Mouse (Mus musculus) T-cell, adult 2 months (primary cell): ENCODE measurements around the gene Fam185a.

Source experiments
- DNase-seq: peaks from one replicate; pipeline ENCODE4 v3.0.0; 2022; ENCODE audit warnings: low spot score

Gene Fam185a

DNA sequence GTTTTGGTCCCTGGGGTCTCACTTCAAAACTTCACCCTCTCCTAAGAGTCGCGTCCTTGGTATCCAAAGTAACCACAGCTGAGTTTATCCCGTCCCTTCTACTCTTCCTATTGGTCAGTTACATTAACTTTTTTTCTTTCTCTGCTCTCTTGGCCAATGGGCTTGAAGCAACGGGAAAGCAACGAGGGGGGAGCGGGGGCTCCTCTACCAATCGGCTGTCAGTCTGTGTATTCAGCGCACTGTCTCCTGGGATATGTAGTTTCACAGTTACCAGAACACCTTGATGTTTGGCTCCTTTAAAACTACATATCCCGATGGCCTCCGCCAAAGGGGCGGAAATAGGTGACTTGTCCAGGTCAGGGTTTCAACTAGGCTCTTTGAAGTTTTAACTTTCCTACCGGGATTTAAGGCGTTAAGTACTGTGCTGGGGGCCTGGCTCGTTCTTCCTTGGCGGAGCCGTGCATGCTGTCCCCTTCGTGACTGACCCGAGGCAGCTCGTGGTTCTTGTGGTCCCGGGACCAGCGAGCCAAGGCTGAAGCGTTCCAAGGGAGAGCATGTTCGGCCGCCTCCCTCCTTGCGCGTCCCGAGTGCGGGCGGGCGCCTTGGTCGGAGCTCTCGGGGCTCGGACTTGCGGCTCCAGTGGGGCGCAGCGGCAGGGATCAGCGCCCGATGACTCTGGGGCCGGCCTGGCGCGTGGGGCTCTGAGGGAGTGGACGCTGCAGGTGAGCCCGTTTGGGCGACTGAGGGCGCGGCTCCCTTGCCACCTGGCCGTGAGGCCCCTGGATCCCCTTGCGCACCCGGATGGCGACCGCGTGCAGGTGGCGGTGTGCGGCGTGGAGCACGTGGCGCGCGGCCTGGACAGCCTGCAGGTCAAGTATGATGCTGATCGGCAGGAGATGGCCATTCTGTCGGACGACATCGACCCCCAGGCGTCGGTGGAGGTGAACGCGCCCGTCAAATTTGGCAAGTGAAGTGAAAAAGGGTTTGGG lies at the start of gene Fam185a, which contains the start of gene Ccdc146:
Fam185a (plus strand) TSS at position 345 of the 989 bp plus-strand sequence.
Ccdc146 (minus strand) TSS at position 64 of the 989 bp plus-strand sequence.
- peak; percentile 95 for DNase-seq

- no peak for DNase-seq
These were observed 47.8 kb upstream of the Fam185a start for GRCm38 (mm10) chr5:21376935-21377334.

- DNase-seq: no peak
These were observed 46.4 kb upstream of the Fam185a start for GRCm38 (mm10) chr5:21378397-21378796.

DNA sequence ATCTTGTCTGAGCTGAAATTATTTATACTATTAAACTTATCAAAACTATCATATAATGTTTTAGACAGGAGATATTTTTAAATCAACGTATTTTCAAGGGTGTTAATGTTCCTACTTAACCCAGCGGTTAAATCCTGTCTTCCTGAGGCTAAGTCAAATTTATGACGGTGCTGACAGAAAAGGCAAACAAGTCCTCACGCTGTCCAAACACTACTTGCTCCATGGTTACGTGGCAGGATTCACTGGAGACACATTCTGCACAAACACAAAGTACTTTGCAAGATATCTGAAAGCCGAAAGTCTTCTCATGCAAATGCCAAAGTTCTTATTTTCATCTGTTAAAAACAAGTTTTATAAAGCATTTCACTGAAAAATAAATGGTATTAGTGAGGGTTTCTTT lies 42.8 kb upstream of the Fam185a start:
- no peak for DNase-seq

- DNase-seq: no peak
These were observed 42.1 kb upstream of the Fam185a start for GRCm38 (mm10) chr5:21382678-21383077.

DNA sequence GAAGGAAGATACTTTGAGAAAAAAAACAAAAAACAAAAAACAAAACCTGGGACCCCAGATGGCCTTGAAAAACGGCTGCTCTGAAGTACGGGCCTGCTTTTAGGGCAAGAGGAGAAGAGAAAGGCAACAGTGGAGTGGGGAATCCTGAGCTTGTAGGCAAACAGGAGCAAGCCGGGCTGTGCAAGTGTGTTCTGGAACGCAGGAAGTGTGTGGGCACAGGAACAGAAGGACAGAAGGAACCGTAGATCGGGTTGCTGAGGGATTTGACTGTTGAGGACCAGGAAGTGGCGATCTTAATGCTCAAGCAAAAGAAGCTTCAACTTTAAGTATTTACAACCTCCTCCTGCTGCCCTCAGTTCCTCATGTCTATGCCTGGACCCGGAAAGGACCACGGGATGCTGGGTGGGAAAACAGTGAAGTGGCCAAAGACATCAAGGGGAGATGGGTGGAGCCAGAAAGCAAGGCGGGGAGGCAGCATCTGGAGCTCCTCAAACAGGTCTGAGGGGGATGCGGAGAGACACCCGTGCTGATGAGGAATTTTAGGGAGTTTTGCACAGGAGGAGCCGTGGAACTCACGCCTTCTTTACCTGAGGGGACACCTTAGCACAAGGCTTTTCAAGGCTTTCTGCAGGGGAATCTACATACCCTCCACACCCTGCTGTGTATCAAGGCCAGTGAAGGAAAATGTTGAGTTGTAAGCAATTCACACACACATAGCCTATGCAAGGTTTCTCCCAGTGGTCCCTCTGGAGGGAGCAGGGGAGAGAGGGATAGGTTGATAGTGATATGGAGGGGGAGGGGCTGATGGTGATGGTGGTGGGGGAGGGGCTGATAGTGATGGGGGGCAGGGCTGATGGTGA lies 41.1 kb upstream of the Fam185a start:
- DNase-seq: no peak

- no peak for DNase-seq
These were observed 40.4 kb upstream of the Fam185a start for GRCm38 (mm10) chr5:21384252-21384960.

DNA sequence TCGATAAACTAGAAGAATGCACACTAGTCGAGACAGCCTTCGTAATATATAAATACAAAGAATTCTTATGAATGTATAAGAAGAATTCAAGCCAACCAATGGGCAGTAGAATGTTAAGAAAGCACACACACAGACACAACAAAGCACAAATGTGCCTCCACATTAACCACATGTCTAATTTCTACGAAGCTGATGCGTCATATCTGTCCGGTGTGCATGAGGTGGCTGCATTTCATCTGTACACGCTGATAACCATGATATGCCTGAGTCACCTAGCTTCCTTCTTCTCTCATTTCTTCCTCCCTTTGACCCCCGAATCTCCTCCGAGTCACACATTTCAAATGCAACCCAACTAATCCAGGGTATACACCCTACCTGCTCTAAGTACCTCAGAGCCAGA lies 39.8 kb upstream of the Fam185a start:
- DNase-seq: no peak

DNA sequence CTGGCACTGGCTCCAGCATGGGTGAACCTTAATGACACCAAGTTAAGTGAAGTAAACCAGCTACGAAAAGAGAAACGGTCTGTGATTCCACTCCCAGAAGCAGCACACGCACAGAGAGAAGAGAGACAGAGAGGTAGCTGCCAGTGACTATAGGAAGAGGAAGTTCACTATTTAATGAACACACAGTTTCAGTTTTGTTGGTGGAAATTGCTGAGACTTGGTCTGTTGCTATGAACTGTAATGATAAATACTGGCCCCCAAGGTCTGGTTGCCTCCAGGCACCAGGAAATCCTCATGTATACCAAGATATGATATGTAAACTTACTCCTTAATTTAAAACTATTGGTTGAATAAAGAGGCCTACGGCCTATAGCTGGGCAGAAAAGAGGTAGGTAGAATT lies 38.3 kb upstream of the Fam185a start:
- no peak for DNase-seq

GRCm38 (mm10) chr5:21387340-21387739 lies 37.4 kb upstream of the Fam185a start:
- DNase-seq: no peak

DNA sequence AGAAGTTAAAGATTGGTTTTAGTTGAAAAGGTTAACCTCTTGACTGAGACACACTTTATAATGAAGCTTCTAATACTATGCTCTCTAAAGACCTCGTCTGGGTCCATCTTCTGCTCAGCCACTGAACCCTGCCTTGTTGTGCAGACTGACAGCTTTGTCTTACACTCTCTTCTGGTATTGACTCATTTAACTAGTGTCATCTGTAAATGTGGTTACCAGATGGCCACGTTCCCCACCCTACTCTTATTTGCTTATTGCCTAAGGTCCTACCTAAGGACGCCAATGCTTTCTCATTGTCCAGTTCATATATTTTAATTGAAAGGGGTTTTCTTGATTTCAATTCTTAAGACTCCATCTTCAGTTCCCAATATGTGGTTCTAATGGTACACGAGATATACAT lies 35.9 kb upstream of the Fam185a start:
- DNase-seq: no peak

DNA sequence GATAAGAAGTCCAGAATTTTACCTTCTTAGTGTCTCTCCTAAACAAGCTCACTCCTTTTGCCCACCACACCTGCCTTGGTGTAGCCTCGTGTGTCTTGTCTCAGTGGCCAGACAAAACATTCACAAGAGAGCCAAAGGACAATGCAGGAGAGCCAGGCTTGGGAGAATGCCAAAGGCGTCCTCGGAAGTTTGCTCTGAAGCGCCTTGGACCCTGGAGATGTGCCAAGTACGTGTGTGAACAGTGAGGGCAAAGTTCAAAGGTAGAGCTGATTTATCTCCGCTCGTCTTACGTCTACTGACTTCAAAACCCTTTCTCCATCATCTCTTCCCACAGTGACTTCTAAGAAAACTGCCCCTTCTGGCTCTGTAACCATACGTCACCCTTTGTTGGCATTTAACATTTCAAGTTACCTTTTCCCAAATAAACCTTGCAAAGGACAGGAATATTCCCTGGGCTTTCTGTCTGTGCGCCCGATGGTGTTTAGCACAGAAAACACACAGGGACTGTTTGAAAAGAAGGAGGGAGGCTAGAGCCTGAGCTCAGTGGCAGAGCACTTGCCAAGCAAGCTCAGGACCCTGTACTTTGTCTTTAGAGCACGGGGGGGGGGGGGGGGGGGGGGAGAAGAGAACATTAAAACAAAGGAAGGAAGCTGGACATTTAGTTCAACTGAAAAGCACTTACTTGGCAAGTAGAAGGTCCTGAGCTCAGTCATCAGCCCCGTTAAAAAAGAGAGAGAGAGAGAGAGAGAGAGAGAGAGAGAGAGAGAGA lies 33.0 kb upstream of the Fam185a start:
- no peak for DNase-seq

GRCm38 (mm10) chr5:21394562-21394961 lies 30.2 kb upstream of the Fam185a start:
- no peak for DNase-seq

DNA sequence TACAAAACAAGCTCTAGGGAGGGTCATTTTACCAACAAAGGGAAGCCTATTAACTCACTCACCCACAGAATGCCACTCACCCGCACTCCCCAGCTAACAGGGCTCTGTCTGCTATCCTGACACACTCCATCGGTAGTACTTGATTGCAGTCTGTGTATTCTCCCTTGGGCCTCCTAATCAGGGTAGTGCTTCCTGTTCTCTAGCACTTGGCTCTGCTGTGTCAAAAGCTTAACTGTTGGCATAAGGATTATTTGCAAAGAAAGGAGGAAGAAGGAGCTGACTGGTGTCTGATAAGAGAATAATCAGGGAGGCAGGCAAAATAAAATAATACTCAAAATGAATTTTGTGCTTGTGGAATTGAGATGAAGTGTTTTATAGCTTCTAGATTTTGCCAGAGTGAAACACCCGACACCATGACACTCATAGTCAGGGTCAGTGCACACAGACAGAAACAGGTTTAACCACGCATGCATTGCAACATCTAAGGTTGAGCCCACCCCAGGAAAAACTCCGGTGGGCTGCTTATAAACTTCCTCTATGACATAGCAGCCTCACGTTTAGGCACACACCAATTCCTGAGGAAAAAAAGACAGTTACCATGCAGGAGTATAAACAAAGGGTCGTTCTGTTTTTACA lies 29.4 kb upstream of the Fam185a start:
- no peak for DNase-seq

DNA sequence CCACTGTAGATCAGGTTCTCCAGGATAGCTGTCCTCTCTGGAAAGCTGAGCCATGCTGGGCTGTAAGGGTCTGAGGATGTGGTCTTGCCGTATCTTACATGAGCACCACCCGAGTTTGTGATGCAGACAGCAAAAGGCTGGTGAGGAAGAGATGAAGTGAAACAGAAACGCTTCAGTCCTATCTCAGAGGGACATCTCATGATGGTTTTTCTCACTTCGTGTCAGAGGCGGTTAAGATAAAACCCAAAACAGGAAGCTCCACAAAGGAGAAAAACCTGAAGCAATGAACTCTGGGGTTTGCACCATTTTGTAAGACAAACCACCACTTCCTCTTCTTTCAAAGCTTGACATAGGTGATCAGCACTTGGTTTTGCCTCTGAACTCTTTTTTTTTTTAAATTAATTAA lies 13.5 kb upstream of the Fam185a start:
- DNase-seq: peak; percentile 87

DNA sequence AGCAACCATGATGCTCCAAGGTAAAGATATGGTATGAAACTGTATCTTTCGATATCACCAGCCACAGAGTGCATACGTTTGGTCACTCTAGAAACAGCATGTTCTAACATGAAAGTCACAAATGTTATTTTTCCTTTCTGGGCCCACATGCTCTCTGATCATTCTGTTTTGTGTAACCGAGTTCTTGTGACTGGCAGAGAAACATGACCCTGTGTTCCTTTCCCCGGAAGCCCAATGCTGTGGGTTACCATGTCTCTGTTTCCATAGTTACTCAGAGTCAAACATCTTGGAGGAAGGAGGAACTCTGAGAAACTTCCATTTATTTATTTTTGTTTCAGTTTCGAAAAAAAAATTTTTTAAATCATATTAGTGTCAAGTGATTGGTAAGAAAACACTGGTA lies 12.7 kb upstream of the Fam185a start:
- DNase-seq: peak; percentile 65

GRCm38 (mm10) chr5:21413322-21413721 lies 11.4 kb upstream of the Fam185a start:
- no peak for DNase-seq

DNA sequence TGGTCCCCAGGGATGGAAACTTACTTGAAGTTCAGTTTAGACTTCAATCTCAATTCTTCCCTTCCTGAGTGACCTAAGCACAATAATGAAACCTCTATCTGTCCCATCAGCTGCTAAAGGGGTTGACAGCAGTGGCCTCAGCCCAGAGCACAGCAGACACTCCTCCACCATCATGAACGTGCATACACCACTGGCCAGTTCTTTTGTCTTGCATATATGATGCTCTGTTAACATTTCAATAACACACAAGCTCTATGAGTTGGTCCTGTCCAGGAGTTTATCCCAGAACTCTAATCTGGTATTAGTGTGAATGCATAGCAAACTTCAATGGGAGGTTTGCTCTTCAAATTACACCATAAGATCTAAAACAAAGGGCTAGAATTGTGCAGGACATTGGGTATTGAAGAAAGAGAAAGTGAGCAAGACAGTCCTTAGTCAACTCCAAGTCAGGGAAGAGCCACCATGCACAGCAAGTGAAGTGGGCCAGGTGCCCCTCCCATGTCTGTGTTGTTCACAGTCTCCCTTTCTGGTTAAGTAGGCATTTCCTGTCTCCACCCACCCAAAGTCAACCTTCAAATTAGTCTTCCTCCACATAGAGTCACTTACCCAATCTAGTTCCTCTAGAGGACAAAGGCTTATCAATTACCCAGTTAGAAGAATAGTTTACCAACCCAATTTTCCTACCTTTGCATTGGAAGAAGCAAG lies 10.5 kb upstream of the Fam185a start:
- peak; percentile 49 for DNase-seq

DNA sequence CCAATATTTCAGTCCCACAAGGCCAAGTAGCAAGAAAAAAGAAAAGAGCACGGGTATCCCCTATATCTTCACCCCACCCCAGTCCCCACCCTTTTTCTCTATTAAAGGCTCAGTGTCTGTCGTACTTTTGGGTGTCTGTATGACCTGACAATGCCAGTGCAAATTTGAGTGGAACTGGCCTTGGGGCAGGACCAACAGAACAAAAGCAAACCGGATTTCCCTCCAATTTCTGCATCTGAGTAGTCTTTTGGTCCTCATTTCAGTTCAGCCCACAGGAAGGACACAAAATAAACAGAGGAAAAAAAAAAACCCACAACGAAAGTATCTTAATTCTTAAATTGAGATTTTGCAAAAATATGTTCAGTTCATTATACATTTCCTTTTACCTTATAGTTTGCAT lies 6.1 kb upstream of the Fam185a start:
- no peak for DNase-seq

- DNase-seq: peak; percentile 32
These were observed 4.1 kb upstream of the Fam185a start for GRCm38 (mm10) chr5:21420609-21421008.
